Mouse (Mus musculus) liver, postnatal 0 days (tissue): ENCODE measurements at regions not wholly inside any gene's neighbourhood (a gene's known extent, or its start where the extent isn't known, plus 50 kb on each side); places are given as distances from the start of the nearest gene placed in this dataset.

ENCODE experiments used
- CTCF ChIP-seq: sonication (generic); IDR thresholded peaks from 2 replicates; pipeline ENCODE4 v1.5.1; 2016; ENCODE audit warnings: antibody characterized with exemption, low read depth
- EP300 ChIP-seq: IDR thresholded peaks from 2 replicates; pipeline ENCODE4 v1.6.1; 2016; ENCODE audit warnings: antibody characterized with exemption, low read depth, mild to moderate bottlenecking

GRCm38 (mm10) chr16:55522283-55522682 lies 224.5 kb upstream of the Zpld1 start:
- TF ChIP-seq CTCF (no peak), EP300 (no peak)
